Mouse (Mus musculus) intestine, embryonic 14.5 days (tissue): ENCODE data around the gene Gm28051. TPM values are rescaled to one million over a fixed set of nuclear protein-coding genes. Genes with fewer than 3 reads are reported as not detected.

Experiments used
- ATAC-seq: fragments of 200-750 bp; cut with Nextera tagmentation; replicated peaks from 2 replicates; pipeline ENCODE4 v1.8.0; 2017; ENCODE audit warnings: low read depth, moderate number of reproducible peaks, moderate TSS enrichment, moderate library complexity; ENCODE audit not compliant: low FRiP score, low TSS enrichment
- DNase-seq: peaks from one replicate; pipeline ENCODE4 v3.0.0-alpha.2; 2018; ENCODE audit warnings: low spot score
- H3K27ac ChIP-seq: fragments of 300-500 bp; sonication (generic); 2 replicates; pipeline ENCODE4 v1.5.1; 2014; ENCODE audit warnings: low read depth, mild to moderate bottlenecking, control low read depth
- H3K27me3 ChIP-seq: fragments of 300-500 bp; sonication (generic); replicated peaks from 2 replicates; pipeline ENCODE4 v1.6.1; 2014; ENCODE audit warnings: low read length, control low read depth; ENCODE audit not compliant: control insufficient read depth, insufficient read depth
- H3K36me3 ChIP-seq: fragments of 300-500 bp; sonication (generic); 2 replicates; pipeline ENCODE4 v1.6.1; 2014; ENCODE audit warnings: low read length, control low read depth; ENCODE audit not compliant: control insufficient read depth, insufficient read depth
- H3K4me1 ChIP-seq: fragments of 300-500 bp; sonication (generic); replicated peaks from 2 replicates; pipeline ENCODE4 v1.6.1; 2014; ENCODE audit warnings: low read length, control low read depth, mixed read lengths; ENCODE audit not compliant: control insufficient read depth, insufficient read depth
- H3K4me2 ChIP-seq: fragments of 300-500 bp; sonication (generic); 2 replicates; pipeline ENCODE4 v1.6.1; 2014; ENCODE audit warnings: low read length
- H3K4me3 ChIP-seq: fragments of 300-500 bp; sonication (generic); 2 replicates; pipeline ENCODE4 v1.5.1; 2014; ENCODE audit warnings: low read depth, low read length, control low read depth, mixed read lengths
- H3K9ac ChIP-seq: fragments of 300-500 bp; sonication (generic); 2 replicates; pipeline ENCODE4 v1.6.1; 2014; ENCODE audit warnings: mild to moderate bottlenecking, low read length
- H3K9me3 ChIP-seq: fragments of 300-500 bp; sonication (generic); 2 replicates; pipeline ENCODE4 v1.6.1; 2016; ENCODE audit warnings: low read length, control low read depth; ENCODE audit not compliant: control insufficient read depth
- WGBS: fragments of 180-500 bp; shearing (Covaris S2); extraction: QIAGEN DNeasy Blood & Tissue Kit; methylation state at CpG from one replicate; pipeline ENCODE4 v1.1.7; 2014; 5-methylcytosine and 5-hydroxymethylcytosine counted together
- polyA plus RNA-seq: library from polyadenylated mRNA; unstranded; fragments of >200 nt; fragmentation: Nextera tagmentation; extraction: Ambion mirVana; gene quantifications from 2 replicates; pipeline ENCODE4 v1.2.1, GENCODE M21; 2014

The Gm28051 gene
- polyA plus RNA-seq, 1 experiment from 2014 or later, result not detected

GRCm38 (mm10) chr12:102756304-102756703, 1.3 kb downstream of the Gm28051 start:
- no peak for ATAC-seq
- Histone ChIP-seq H3K9ac (no peak overlapping the region), H3K27ac (no peak overlapping the region), H3K4me1 (peaks cover 10% of the 10 kb centered on the region; the same call in 1 of the 2 replicates), H3K4me2 (peak overlapping the region; percentile 74), H3K36me3 (peaks cover 5% of the 10 kb centered on the region; the same call in 1 of the 2 replicates), H3K9me3 (no peaks in the 10 kb centered on the region), H3K4me3 (peak overlapping the region; percentile 83), H3K27me3 (no peaks in the 10 kb centered on the region)
- WGBS, result 80% methylated on average over 7 of the region's 7 CpGs
- DNase-seq, result no peak

DNA sequence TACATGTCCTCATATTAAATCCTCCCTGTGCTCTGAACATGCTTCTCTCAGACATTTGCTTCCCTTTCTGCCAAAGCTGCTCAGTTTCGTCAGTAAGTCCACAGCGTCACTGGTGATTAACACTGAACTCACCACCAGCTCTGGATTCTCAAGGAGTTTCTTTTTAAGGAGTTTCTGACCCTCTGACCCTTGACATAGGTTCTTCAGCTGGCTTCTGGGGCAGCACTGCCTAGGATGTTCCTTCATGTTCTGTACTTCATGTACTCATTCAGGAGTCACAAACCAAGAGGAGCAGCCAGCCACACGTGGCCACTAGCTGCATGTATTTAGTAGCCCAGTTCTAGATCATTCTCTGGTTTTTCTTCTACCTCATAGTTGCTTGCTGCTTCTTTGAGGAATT, 9.3 kb downstream of the Gm28051 start:
- DNase-seq (no peak), ATAC-seq (no peak)
- Histone ChIP-seq H3K27ac (no peak overlapping the region), H3K4me3 (no peak overlapping the region), H3K4me2 (no peak overlapping the region), H3K36me3 (peaks cover 28% of the 10 kb centered on the region), H3K4me1 (peaks cover 9% of the 10 kb centered on the region), H3K9me3 (no peaks in the 10 kb centered on the region), H3K27me3 (no peaks in the 10 kb centered on the region), H3K9ac (no peak overlapping the region)
- WGBS, result 85% methylated on average over 3 of the region's 3 CpGs

DNA sequence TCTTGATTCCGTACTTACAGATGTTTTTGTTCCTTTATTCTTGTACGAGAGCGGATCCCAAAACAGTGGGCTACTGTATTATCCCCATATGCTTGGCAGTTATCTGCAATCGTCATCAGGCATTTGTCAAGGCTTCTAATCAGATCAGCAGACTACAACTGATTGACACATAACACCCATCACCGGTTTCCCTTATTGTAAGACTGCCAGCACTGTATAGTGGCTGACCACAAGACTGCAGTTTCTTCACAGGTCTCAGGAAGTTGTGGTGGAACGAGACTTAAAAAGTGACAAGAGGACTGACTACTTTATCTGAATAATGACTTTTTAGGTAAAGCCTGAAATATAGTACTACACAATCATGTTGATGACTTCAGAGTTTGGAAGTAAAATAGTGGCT, 12.7 kb downstream of the Gm28051 start:
- Histone ChIP-seq H3K9me3 (no peaks in the 10 kb centered on the region), H3K36me3 (peaks cover 28% of the 10 kb centered on the region), H3K27me3 (no peaks in the 10 kb centered on the region), H3K9ac (no peak overlapping the region), H3K27ac (no peak overlapping the region), H3K4me3 (peak overlapping the region; percentile 72; the same call in 1 of the 2 replicates), H3K4me1 (peaks cover 14% of the 10 kb centered on the region), H3K4me2 (peak overlapping the region; percentile 75)
- ATAC-seq (no peak), DNase-seq (no peak)
- WGBS, result 60% methylated on average over 6 of the region's 6 CpGs

- peak; percentile 92 for DNase-seq
- H3K36me3 ChIP-seq, result peaks cover 24% of the 10 kb centered on the region
These were observed 13.7 kb downstream of the Gm28051 start, which contains the start of the genes Moap1 and Tmem251 for GRCm38 (mm10) chr12:102743589-102744574. TSS of gene Moap1 (minus strand) at chr12:102743661. TSS of gene Tmem251 (plus strand) at chr12:102743762.

GRCm38 (mm10) chr12:102743036-102743588, 14.5 kb downstream of the Gm28051 start:
- Histone ChIP-seq H3K27ac (peak overlapping the region; percentile 78), H3K9me3 (no peaks in the 10 kb centered on the region), H3K4me1 (peaks cover 14% of the 10 kb centered on the region), H3K9ac (peak overlapping the region; percentile 76), H3K27me3 (no peaks in the 10 kb centered on the region), H3K36me3 (peaks cover 19% of the 10 kb centered on the region), H3K4me3 (peak overlapping the region; percentile 72), H3K4me2 (peak overlapping the region; percentile 75)
- peak; percentile 26 for ATAC-seq
- DNase-seq, result no peak
- whole genome bisulfite sequencing, result under 1% methylated on average over 33 of the region's 33 CpGs

More at GRCm38 (mm10) chr12:102743589-102744574, 13.7 kb downstream of the Gm28051 start, which contains the start of the genes Moap1 and Tmem251:
- Histone ChIP-seq H3K9ac (peak within 1 kb of the TSS; percentile 76), H3K4me3 (peak within 1 kb of the TSS; percentile 72), H3K9me3 (no peaks in the 10 kb centered on the region), H3K27me3 (no peaks in the 10 kb centered on the region), H3K27ac (peak within 1 kb of the TSS; percentile 78), H3K4me1 (peaks cover 14% of the 10 kb centered on the region), H3K4me2 (peak within 1 kb of the TSS; percentile 75)
- ATAC-seq, result peak; percentile 94
- under 1% methylated on average over 61 of the region's 63 CpGs for WGBS

DNA sequence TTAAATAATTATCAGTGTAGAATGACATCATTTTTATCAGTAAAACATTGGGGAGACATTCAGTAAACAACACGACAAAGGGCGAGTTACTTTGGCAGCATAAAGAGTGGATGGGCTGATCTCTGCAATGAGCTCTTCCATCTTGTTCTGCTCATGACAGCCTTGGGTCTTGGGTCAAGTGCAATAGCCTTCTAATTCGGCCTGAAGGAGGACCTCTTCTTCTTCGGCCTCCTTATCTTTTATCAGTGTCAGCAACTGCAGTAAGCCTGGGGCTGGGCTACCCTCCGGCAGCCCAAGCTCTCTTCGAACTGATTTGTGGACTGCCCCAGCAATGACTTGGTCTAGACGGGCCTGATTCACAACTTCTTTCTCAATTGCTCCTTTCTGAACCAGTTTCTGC, 15.5 kb downstream of the Gm28051 start:
- Histone ChIP-seq H3K36me3 (peaks cover 15% of the 10 kb centered on the region; the same call in 1 of the 2 replicates), H3K4me1 (peaks cover 14% of the 10 kb centered on the region), H3K4me3 (no peak overlapping the region), H3K9me3 (no peaks in the 10 kb centered on the region), H3K27me3 (no peaks in the 10 kb centered on the region), H3K27ac (no peak overlapping the region), H3K4me2 (no peak overlapping the region), H3K9ac (no peak overlapping the region)
- ATAC-seq (no peak), DNase-seq (no peak)
- 73% methylated on average over 7 of the region's 7 CpGs for WGBS

DNA sequence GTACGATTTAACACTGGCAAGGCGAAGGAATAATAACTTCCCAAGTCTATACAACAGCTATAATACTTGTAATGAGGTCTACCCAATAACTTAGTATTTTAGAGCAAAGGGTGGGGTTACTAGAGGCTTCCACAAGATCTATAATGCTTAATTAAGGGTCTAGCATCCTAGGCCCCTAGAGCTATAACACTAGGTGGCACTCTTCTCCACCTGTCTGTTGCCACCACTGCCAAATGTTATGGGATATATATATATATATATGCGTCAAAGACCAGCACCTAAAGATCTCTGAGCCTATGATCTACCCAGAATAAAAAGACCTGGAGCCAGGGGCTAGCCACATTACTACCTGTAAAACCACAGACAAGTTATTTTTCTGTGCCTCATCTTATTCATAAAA, 17.3 kb downstream of the Gm28051 start:
- Histone ChIP-seq H3K4me2 (no peak overlapping the region), H3K9me3 (no peaks in the 10 kb centered on the region), H3K4me1 (peaks cover 14% of the 10 kb centered on the region), H3K27ac (no peak overlapping the region), H3K27me3 (no peaks in the 10 kb centered on the region), H3K4me3 (no peak overlapping the region), H3K9ac (no peak overlapping the region), H3K36me3 (no peaks in the 10 kb centered on the region)
- DNase-seq (no peak), ATAC-seq (no peak)
- 60% methylated on average over 3 of the region's 3 CpGs for WGBS

DNA sequence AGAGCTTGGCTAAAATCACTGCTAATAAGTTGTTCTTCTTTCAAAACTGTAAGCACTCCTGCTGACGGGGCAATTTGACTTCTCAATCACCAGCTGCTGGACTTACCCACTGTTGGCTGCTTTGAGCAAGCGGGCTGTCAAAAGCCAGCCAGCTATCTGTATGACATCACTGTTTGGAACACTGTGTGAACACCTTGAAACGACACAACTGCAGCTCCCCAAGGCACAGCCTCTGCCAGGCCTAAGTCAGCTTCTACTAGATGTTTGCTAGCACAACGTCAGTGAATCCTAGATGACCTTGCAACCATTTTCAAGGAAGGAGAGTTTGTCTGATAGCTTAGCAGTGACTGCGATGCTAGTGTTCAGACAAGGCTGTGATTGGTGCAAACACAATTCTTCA, 18.5 kb downstream of the Gm28051 start:
- 73% methylated on average over 5 of the region's 5 CpGs for WGBS

More for the DNA sequence above, 18.5 kb downstream of the Gm28051 start:
- H3K4me2 ChIP-seq, result no peak overlapping the region
- no peak overlapping the region for H3K27ac ChIP-seq
- no peaks in the 10 kb centered on the region for H3K36me3 ChIP-seq
- no peak for DNase-seq
- no peaks in the 10 kb centered on the region for H3K27me3 ChIP-seq
- H3K9ac ChIP-seq, result no peak overlapping the region
- no peaks in the 10 kb centered on the region for H3K9me3 ChIP-seq
- ATAC-seq, result no peak
- peaks cover 5% of the 10 kb centered on the region; the same call in 1 of the 2 replicates for H3K4me1 ChIP-seq
- H3K4me3 ChIP-seq, result no peak overlapping the region
